Comparison of ENCODE assay signal across 10 mouse cellular contexts in genomic region chr7:111741595-111741994, GRCm38 (mm10). TPM values are rescaled to one million over a fixed set of nuclear protein-coding genes. Genes with fewer than 3 reads are reported as not detected.
DNase-seq lines count a peak whose midpoint lies in the region; ATAC-seq lines count a peak whose summit lies in the region.
"Had no signal": no experiment of that assay in that cellular context is flagged by ENCODE, and none has a peak within 500 bp of the region (broad histone marks: within the 10 kb centered on the region; RNA-seq: fewer than 3 reads in every experiment).

No protein-coding gene starts in this region.

- H3K4me1 ChIP-seq in heart, embryonic 10.5 days: peaks cover 36% of the 10 kb centered on the region

- peak overlapping the region; percentile 26; the same call in 1 of the 2 replicates for H3K27ac ChIP-seq in heart, embryonic 10.5 days
- H3K27ac ChIP-seq: macrophage; stomach, embryonic 15.5 days had no signal

- H3K36me3 ChIP-seq in heart, embryonic 10.5 days: no peaks in the 10 kb centered on the region
- H3K36me3 ChIP-seq: stomach, embryonic 15.5 days had no signal

- H3K27me3 ChIP-seq in heart, embryonic 10.5 days (ENCODE audit: insufficient read depth, poor library complexity, severe bottlenecking): no peaks in the 10 kb centered on the region
- H3K27me3 ChIP-seq: stomach, embryonic 15.5 days had no signal

- WGBS in heart, embryonic 10.5 days: 57% methylated on average over 2 of the region's 2 CpGs

- H3K4me3 ChIP-seq in heart, embryonic 10.5 days: no peak overlapping the region
- H3K4me3 ChIP-seq: stomach, embryonic 15.5 days had no signal

- ATAC-seq in cerebellum, adult (ENCODE audit: insufficient number of reproducible peaks, low FRiP score, low TSS enrichment): 0 out of 2 replicates have a peak, but pooled peaks have one; percentile 46

- no peak for DNase-seq in cerebellum, postnatal 14 days
- DNase-seq in adrenal gland, postnatal 36 days: peak; percentile 16 to 44
- no peak for DNase-seq in heart, embryonic 10.5 days (ENCODE audit: low spot score)
- DNase-seq in kidney, postnatal 25 days: peak; percentile 25 to 63
- DNase-seq in thymus, postnatal 25 days: no peak
- DNase-seq in Muller cell, postnatal 12 days (ENCODE audit: inconsistent ontology term): no peak
- DNase-seq in right cerebral cortex, postnatal 14 days: no peak

- H3K9me3 ChIP-seq in heart, embryonic 10.5 days: no peaks in the 10 kb centered on the region
- H3K9me3 ChIP-seq: stomach, embryonic 15.5 days had no signal

RNA-seq across cellular contexts. Expression of gene Galnt18, which starts 38.2 kb away (rescaled TPM):
- 10 to 100 TPM; 14.3 to 18.6 TPM for total RNA-seq in adrenal gland, postnatal 36 days (2021)
- 5.4 and 8.2 TPM in 2 replicates for polyA plus RNA-seq in heart, embryonic 10.5 days (2016; fragmentation: Nextera tagmentation; extraction: Ambion mirVana)
- polyA plus RNA-seq: macrophage had no signal

Comparison
In these comparisons a context has a peak if more than half of its experiments do, and no peak if none do; other contexts are left out.
1. DNase-seq: peak in adrenal gland, postnatal 36 days (2 of 2) and kidney, postnatal 25 days (2 of 2); none in cerebellum, postnatal 14 days (0 of 2), heart, embryonic 10.5 days (single experiment), thymus, postnatal 25 days (single experiment), Muller cell, postnatal 12 days (single experiment) and right cerebral cortex, postnatal 14 days (single experiment).